In the genomic region with DNA sequence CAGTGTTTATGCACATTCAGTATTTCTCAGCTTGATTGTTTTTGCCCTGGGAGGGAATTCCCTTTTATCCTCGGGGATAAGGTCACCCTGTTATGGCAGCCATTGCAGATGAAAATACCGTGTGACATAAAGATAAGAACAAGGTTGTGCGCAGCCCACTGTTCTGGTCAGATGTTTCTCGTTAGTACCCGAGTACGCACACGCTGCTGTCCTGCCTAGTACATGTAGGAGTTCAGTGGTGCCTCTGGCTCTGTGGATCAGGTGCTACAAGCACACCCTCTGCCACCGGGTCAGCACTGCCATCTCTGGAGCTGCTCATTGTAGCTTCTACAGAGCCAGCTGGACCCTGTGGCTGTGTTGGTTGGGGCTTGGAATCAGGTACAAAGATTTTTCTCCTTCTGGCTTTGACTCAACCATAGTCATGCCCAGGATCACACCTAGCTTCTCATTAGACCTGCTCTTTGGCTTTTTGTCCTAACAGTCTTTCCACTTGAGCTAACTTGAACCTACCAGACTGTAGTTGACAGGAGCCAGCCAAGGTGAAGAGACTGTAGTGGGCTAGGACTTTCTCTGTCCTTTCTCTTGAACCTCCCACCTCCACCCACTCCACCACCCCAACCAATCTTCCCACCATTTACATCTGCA, we compare ENCODE assay signal across 25 mouse cellular contexts.
DNase-seq lines count a peak whose midpoint lies in the region; ATAC-seq and TF ChIP-seq lines count a peak whose summit lies in the region.
"Had no signal": no experiment of that assay in that cellular context is flagged by ENCODE, and none has a peak within 500 bp of the region (broad histone marks: within the 10 kb centered on the region; RNA-seq: fewer than 3 reads in every experiment).

No protein-coding gene starts in this region.

- H3K4me2 ChIP-seq in kidney, embryonic 15.5 days, result no peak overlapping the region
- no peak overlapping the region for H3K4me2 ChIP-seq in kidney, embryonic 16.5 days (replicated peaks; ENCODE audit: low read depth, low read length)
- H3K4me2 ChIP-seq: embryonic facial prominence, embryonic 13.5 days; forebrain, embryonic 12.5 days; forebrain, embryonic 15.5 days; heart, embryonic 11.5 days; hindbrain, embryonic 14.5 days had no signal

- DNase-seq in heart, adult 11 months, result peak; percentile 84
- DNase-seq in heart, embryonic 10.5 days (ENCODE audit: low spot score), result no peak
- peak; percentile 51 for DNase-seq in kidney, adult 2 months
- peak; percentile 32 to 34 for DNase-seq in kidney, postnatal 36 days
- DNase-seq: adrenal gland, postnatal 10 days; adrenal gland, postnatal 36 days; B cell, adult 2 months; cerebellum, adult 18-20 months; cerebellum, adult 9-10 months; cerebellum, postnatal 14 days; gastrocnemius, postnatal 25 days; heart, adult 2 months had no signal

- H3K4me1 ChIP-seq in heart, embryonic 10.5 days, result peaks cover 18% of the 10 kb centered on the region
- H3K4me1 ChIP-seq in kidney, adult 2 months (ENCODE audit: control insufficient read depth, insufficient read depth, low read length), result peaks cover 5% of the 10 kb centered on the region
- peaks cover 25% of the 10 kb centered on the region for H3K4me1 ChIP-seq in kidney, embryonic 15.5 days
- H3K4me1 ChIP-seq in kidney, embryonic 16.5 days (ENCODE audit: insufficient read depth, low read length), result peaks cover 15% of the 10 kb centered on the region

- H3K36me3 ChIP-seq in heart, embryonic 10.5 days, result no peaks in the 10 kb centered on the region
- H3K36me3 ChIP-seq in kidney, adult 2 months (ENCODE audit: control insufficient read depth, insufficient read depth, low read length), result no peaks in the 10 kb centered on the region
- no peaks in the 10 kb centered on the region for H3K36me3 ChIP-seq in kidney, embryonic 15.5 days
- H3K36me3 ChIP-seq in kidney, embryonic 16.5 days (ENCODE audit: insufficient read depth, low read length), result no peaks in the 10 kb centered on the region
- H3K36me3 ChIP-seq: embryonic facial prominence, embryonic 13.5 days; forebrain, embryonic 12.5 days; forebrain, embryonic 15.5 days; G1E had no signal

- no peaks in the 10 kb centered on the region for H3K27me3 ChIP-seq in heart, embryonic 10.5 days (ENCODE audit: insufficient read depth, poor library complexity, severe bottlenecking)
- no peaks in the 10 kb centered on the region; the same call in 1 of the 2 replicates for H3K27me3 ChIP-seq in kidney, adult 2 months (replicated peaks; ENCODE audit: control insufficient read depth, insufficient read depth, low read length)
- H3K27me3 ChIP-seq in kidney, embryonic 15.5 days, result no peaks in the 10 kb centered on the region
- H3K27me3 ChIP-seq in kidney, embryonic 16.5 days (ENCODE audit: insufficient read depth, low read length), result no peaks in the 10 kb centered on the region
- H3K27me3 ChIP-seq: CH12.LX; embryonic facial prominence, embryonic 13.5 days; forebrain, embryonic 12.5 days; forebrain, embryonic 15.5 days; Patski had no signal

- no peak for ATAC-seq in kidney, embryonic 15.5 days (replicated peaks; ENCODE audit: low FRiP score)
- no peak for ATAC-seq in kidney, embryonic 16.5 days (ENCODE audit: low FRiP score, low TSS enrichment)
- ATAC-seq: forebrain, embryonic 15.5 days; hindbrain, postnatal 0 days; inflammation-experienced regulatory T-cells, adult 6 months; Patski had no signal

- H3K4me3 ChIP-seq in heart, embryonic 10.5 days, result no peak overlapping the region
- no peak overlapping the region for H3K4me3 ChIP-seq in kidney, adult 2 months (ENCODE audit: insufficient read depth, low read depth, low read length)
- H3K4me3 ChIP-seq in kidney, embryonic 15.5 days (replicated peaks), result no peak overlapping the region
- H3K4me3 ChIP-seq in kidney, embryonic 16.5 days (ENCODE audit: low read length), result no peak overlapping the region
- H3K4me3 ChIP-seq: embryonic facial prominence, embryonic 13.5 days; erythroblast, embryonic 14.5 days; forebrain, embryonic 12.5 days; forebrain, embryonic 15.5 days; heart, adult 2 months had no signal

- TF ChIP-seq POLR2A in kidney, adult 2 months (IDR thresholded peaks at IDR 0.05; ENCODE audit: low read depth, low read length), result no peak

- no peaks in the 10 kb centered on the region for H3K9me3 ChIP-seq in heart, embryonic 10.5 days
- no peaks in the 10 kb centered on the region for H3K9me3 ChIP-seq in kidney, embryonic 15.5 days (replicated peaks)
- H3K9me3 ChIP-seq in kidney, embryonic 16.5 days (ENCODE audit: low read length), result no peaks in the 10 kb centered on the region
- H3K9me3 ChIP-seq: embryonic facial prominence, embryonic 13.5 days; forebrain, embryonic 12.5 days; forebrain, embryonic 15.5 days; G1E had no signal

- H3K9ac ChIP-seq in kidney, embryonic 15.5 days, result no peak overlapping the region
- no peak overlapping the region for H3K9ac ChIP-seq in kidney, embryonic 16.5 days (replicated peaks; ENCODE audit: low read length)
- H3K9ac ChIP-seq: embryonic facial prominence, embryonic 13.5 days; forebrain, embryonic 12.5 days; forebrain, embryonic 15.5 days; hindbrain, embryonic 14.5 days had no signal

- 76% methylated on average over 8 of the region's 8 CpGs for WGBS in heart, embryonic 10.5 days
- WGBS in kidney, adult 2 months, result 86% methylated on average over 8 of the region's 8 CpGs
- 71% methylated on average over 8 of the region's 8 CpGs for WGBS in kidney, embryonic 15.5 days
- 80% methylated on average over 8 of the region's 8 CpGs for WGBS in kidney, embryonic 16.5 days

- no peak for TF ChIP-seq CTCF in kidney, adult 2 months (conservative IDR thresholded peaks at IDR 0.05; ENCODE audit: insufficient read depth, insufficient read length, low read depth, low read length)

- H3K27ac ChIP-seq in heart, embryonic 10.5 days, result no peak overlapping the region
- no peak overlapping the region for H3K27ac ChIP-seq in kidney, adult 2 months (ENCODE audit: insufficient read depth, low read depth, low read length)
- H3K27ac ChIP-seq in kidney, embryonic 15.5 days, result no peak overlapping the region
- H3K27ac ChIP-seq in kidney, embryonic 16.5 days (ENCODE audit: low read length), result no peak overlapping the region
- H3K27ac ChIP-seq: embryonic facial prominence, embryonic 13.5 days; forebrain, embryonic 12.5 days; forebrain, embryonic 15.5 days; heart, adult 2 months; hindbrain, embryonic 14.5 days; hindbrain, postnatal 0 days had no signal
